Mouse (Mus musculus) ovary, postnatal 36 days (tissue): ENCODE data around the gene Ankzf1.

Source experiments
- DNase-seq: peaks from one replicate; pipeline ENCODE4 v3.0.0; 2022; ENCODE audit warnings: low spot score, mixed read lengths

Gene Ankzf1

DNA sequence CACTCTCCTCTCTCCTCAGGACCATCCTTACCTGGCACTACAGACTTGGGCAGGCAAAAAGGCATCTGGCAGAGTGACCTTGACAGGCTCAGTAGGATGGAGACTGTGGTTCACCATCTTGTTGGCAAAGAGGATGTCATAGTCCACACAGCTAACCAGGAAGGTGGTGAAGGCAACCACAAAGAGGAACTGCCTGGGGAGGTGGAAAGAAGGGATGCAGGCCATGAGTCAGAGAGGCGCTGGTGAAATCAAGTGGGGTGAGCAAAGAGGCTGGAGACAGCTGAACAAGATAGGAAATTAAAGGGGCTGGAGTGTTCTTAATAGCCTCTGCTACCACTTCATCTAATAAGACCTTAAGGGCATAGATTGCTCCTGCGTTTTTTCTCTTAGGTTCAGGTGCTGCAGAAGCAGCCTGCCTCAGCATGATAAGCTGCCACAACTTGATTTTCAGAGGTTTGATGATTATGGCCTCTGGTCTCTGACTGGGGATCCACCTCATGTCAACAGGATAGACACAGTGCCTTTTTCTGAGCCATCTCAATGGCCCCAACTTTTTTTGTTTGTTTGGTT lies 4.0 kb upstream of the Ankzf1 start:
- DNase-seq, result no peak

DNA sequence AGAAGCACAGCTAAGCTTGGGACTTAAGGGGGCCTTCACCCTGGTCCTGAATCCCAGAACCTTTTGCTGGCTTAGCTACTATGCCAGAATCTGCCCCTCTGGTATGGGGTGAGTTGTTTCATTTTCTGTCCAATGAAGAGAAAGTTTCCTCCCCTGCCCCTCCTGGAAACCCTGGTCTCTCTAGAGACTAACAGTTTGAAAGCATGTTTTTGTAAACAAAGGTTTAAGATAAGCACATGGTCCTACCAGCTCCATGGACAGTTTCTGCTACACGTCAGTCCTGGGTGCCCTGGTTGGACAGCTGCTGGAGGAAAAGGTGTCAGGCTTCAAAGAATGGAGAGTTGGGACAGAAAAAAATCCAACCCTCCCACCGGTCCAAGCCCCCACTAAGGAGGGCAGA lies 1.4 kb upstream of the Ankzf1 start:
- no peak for DNase-seq

GRCm38 (mm10) chr1:75191258-75191621 lies 711 bp upstream of the Ankzf1 start:
- DNase-seq, result no peak

DNA sequence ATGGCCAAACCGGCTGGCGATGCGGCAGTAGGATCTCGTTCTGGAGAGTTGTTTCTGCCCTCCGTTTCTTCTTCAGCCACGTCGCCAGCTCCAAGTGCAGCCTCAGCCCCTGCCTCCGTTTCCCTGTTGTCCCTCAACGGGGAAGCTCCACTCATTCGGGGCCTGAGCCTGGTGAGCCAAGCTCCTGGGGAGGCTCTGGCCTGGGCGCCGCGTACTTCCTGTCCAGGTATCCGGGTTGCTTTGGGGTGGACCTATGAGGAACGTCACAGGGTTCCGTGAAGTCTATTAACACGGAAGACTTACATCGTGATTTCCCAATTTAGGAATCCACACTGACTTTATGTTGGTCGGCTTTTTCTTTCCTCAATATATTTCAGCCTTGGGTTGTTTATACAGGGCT lies 501 bp downstream of the Ankzf1 start:
- DNase-seq, result peak; percentile 57

DNA sequence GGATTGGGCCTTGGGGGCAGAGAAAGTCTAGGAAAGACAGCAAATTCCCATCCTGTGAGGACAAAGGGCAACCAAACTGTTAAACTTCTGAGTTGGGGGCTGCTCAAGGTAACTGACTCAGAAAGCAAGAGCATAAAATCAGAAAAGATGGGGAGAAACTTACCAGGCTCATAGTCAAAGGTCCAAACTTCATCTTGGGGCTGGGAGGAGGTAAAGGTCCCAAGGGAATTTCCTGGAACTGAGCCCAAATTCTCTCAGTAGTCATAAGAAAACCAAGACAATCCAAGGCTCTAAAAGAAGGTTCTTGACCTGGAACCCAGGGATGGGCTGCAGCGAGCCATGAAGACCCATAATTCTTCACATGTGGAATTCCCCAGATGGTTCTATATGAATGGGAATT lies 9.3 kb downstream of the Ankzf1 start:
- DNase-seq, result no peak

DNA sequence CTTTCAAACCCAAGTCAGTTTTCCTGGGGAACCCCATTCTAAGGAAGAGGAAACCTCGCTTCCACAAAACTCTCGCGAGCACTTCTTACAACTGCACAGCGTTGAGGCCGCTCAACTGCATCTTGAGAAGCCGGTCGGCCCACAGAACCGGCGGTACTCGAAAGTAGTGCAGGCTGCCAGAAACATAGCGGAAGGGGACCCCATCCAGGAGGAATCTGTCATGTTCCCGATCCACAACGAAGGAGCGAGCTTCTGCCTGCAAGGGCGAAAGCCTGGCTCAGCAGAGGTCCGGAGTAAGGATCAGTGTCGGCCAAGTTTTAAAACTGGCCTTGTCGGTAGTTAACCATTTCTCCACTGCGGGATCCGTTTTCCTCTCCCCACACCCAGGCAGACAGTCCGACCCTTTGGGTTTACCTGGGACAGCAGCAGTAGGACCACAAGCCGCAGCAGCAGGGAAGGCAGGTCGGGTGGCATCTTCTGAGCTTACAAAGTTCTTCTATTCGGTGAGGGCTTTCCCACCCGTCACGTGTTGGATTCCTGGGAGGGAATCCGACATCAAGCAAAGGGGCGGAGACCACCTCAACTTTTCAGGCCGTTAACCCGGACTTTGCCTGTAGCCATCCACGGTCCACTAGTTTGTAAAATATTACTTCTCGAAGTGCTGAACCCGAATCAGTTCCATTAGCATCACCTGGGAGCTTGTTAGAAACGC lies 17.2 kb downstream of the Ankzf1 start:
- peak; percentile 49 for DNase-seq

GRCm38 (mm10) chr1:75210136-75211087 lies 18.5 kb downstream of the Ankzf1 start, which contains the start of the genes Glb1l and Stk16:
TSS of gene Glb1l (minus strand) at chr1:75210813.
TSS of gene Stk16 (plus strand) at chr1:75210838.
- peak; percentile 93 for DNase-seq

DNA sequence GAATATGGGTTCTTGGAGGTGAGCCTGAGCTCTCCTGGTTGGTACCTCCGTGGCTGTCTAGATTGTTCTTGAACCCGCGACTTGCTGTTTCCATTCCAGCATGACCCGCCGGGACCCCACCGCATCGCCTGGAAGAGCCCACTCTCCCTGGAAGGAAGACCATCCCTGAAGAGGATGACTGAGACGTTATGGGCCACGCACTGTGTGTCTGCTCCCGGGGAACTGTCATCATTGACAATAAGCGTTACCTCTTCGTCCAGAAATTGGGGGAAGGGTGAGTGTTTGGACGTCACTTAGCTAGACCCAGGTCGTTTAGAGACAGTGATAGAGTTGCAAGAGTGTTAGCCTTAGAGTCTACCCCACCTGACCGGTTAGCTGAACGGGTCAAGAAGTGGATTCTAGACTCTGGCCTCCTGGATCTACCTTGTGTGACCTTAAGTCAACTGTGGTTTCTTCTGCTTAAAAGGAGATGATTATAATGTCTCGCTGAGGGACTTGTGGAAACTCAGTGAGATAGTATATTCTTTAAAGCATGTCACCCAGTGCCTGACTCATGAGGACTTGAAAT lies 19.3 kb downstream of the Ankzf1 start:
- DNase-seq, result no peak

DNA sequence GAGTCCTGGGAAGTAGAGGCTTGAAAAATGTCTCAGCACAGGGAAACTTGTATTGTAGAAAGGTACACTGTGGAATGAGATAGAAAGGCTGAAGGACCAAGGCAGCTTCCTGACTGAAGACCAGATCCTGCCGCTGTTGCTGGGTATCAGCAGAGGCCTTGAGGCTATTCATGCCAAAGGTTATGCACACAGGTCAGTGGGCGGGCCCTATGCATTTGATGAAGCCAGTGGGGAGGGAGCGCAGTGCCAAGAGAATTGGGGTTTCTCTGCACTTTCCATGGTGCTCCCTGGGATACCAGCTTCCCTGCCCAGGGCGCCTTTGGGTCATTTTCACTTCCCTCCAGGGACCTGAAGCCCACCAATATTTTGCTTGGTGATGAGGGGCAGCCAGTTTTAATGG lies 20.6 kb downstream of the Ankzf1 start:
- DNase-seq, result no peak

DNA sequence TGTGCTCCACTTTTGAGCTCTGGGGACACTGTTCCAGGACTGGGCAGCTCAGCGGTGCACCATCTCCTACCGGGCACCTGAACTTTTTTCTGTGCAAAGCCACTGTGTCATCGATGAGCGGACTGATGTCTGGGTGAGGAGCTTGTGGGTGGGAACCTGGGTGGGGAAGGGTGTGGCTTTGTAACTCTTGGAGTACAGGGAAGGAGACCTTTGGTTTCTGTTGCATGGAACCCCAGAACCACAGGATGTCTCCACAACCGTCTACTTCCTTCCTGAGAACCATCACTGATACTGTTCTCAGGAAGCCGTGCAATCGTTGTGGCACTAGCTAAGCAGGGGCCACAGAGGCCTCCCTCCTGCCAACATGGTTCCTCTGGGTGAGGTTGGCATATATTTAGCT lies 21.1 kb downstream of the Ankzf1 start:
- no peak for DNase-seq

- no peak for DNase-seq
These were observed 22.5 kb downstream of the Ankzf1 start for GRCm38 (mm10) chr1:75214442-75214841.

DNA sequence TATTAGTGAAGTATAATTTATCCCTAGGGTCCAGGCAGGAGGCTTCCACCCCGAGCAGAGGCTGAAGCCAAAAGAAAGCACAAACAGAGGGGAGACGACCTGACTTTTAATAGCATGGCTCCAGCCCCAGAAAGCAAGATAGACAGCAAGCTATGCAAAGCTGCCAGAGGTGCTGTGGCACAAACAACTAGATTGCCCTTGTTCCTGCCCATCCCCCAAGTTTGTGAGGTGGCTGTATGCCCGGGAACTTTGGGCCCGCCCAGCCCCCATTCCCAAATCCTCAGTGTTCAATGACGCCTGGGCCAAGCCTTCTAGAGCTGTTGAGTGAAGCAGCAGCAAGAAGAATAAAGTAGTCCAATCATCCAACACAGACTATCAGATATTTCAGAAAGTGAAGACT lies 22.9 kb downstream of the Ankzf1 start:
- DNase-seq, result no peak

- DNase-seq, result no peak
These were observed 23.8 kb downstream of the Ankzf1 start for GRCm38 (mm10) chr1:75215785-75216184.

DNA sequence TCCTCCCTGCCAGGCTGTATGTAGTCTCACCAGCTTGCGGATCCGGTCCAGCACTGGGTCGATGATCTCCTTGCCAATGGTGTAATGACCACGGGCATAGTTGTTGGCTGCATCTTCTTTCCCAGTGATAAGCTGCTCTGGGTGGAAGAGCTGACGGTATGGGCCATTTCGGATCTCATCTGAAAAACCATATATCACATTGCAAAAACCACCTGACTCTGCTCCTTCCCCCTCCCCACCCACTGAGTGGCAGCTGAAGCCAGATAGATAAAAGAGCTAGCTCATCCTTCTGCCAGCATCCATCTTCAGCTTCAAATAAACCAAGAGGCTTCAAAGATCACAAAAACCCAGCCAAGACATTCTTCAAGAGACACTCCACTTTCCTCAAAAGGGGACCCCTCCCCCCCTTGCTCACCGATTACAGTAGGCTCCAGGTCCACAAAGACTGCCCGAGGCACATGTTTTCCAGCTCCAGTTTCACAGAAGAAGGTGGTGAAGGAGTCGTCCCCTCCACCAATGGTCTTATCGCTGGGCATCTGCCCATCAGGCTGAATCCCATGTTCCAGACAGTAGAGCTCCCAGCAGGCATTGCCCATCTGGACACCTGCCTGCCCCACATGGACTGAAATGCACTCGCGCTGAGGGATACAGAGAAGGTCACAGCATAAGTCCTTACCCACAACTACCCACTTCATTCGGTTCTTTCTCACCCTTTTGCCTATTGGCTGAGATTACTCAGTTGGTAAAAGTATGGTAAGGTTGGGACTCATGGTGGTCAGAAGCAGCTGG lies 25.0 kb downstream of the Ankzf1 start:
- DNase-seq, result no peak

GRCm38 (mm10) chr1:75217893-75218226 lies 25.9 kb downstream of the Ankzf1 start:
- no peak for DNase-seq

DNA sequence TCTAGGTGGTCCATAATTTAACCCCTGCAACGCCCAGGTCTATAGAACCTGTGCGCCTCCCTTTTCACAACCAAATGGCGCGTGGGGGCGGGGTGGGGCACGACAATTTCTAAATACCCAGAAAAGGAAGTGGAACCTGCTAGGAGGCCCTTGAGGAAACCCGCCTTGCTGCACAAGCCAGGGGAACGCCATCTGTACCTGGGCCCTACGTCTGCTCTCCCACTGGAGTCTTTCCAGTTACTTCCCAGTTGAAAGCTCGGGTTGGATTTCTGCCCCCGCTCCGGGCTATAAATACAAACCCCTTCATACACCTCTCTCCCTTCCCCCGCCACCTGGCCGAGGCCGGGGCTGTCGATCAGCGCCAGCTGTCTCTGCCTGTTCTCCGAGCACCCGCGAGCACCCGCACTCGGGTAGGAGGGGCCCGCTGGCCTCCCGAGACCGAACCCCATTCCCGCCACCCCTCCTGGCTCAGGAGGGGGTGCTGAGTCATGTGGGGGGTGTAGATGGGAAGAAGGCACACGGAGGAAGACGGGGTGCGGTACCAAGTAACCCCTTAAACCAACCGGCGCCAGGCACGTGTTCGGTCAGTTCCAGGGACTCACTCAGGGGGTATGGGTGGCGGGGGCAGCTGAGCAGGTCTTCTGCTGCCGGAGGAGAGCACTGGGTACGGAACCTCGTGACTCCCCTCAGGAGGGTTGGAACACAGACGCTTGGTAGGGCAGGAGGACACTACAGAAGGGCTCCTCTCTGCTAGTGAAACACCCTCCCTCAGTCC lies 26.5 kb downstream of the Ankzf1 start:
- peak; percentile 20 for DNase-seq

DNA sequence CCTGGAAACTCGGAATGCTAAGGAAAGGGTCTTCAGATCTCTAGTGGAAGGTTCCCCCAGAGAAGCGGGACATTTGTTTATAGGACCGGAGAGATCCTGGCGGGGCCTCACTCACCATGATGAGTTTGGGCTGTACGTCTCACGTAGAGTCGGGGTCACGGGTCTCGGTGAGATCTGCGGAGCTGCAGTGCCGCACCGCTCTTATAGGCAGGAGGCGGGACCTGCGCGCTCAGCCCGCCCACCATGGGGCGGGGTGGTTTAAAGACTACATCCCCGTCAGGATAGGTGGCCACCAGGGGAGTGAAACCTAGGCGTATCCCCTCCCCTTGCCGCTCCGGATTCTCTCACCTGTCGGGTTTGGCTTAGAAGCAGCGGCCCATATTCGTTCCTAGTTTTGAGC lies 27.1 kb downstream of the Ankzf1 start:
- peak; percentile 86 for DNase-seq

DNA sequence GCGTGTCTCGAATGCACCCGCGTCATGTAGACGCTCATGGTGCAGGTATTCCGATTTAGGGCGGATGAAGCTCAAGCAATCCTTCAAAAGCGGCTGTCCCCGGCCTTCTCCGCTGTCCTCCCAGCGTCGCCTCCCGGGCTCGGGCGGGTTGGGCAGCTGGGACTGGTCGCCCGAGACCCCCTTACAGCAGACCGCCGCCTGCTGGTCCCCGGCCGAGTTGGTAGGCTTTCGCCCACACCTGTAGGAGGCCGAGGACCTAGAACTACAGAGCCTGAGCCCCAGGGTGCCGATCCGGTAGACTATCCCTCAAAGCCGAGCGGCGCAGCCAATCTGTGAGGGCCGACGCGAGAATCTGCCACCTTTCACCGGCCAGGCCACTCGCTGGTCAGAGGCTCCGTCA lies 27.6 kb downstream of the Ankzf1 start, which contains the start of gene Tuba4a:
Gene Tuba4a (minus strand): TSS at position 335 of the 400 bp plus-strand sequence.
- DNase-seq, result no peak

DNA sequence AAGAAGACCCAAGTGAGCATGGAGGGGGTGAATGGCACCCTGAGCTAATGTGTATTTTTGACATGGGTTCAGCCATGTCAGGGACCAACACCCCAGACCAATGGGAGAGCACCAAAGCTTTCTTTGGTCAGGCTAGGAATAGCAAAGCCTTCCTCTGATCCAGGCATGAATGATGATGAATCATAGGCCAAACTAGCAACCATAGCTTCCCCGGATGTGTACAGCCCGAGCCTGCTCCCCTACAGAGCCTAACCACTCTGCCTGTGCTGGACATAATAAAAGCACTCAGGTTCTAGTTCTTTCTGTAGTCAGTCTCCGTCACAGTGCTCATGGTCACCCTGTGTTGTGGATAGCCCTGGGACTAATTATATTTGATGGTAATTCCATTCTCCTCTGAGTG lies 29.6 kb downstream of the Ankzf1 start:
- DNase-seq, result no peak

- DNase-seq, result no peak
These were observed 31.0 kb downstream of the Ankzf1 start for GRCm38 (mm10) chr1:75222926-75223325.

- no peak for DNase-seq
These were observed 31.6 kb downstream of the Ankzf1 start for GRCm38 (mm10) chr1:75223532-75223931.
